Mouse (Mus musculus): Measurements from ENCODE around the gene Olfr70.

DNA sequence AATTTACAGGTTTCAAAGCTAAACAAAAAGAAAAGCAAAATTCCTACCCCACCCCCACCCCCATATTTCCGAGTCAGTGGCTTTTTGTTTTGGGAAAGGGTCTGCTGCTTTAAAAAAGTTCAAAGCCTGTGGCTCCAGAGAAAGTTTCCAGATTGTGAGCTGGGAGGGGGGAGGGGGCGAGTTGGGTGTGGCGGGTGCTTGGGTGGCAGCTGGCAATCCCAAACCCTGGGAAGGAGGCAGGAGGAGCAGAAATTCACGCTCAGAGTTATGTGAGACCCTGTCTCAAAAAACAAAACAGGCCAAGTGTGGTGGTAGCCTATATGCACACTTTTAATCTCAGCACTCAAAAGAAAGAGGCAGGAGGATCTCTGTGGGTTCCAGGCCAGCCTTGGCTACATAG, 42.0 kb upstream of the Olfr70 start:
- TF ChIP-seq CTCF (IDR thresholded peaks at IDR 0.05; ENCODE audit: borderline replicate concordance, insufficient read depth, low read depth, low read length) (no peak), POLR2A (IDR thresholded peaks at IDR 0.05; ENCODE audit: borderline replicate concordance, insufficient read depth, low read length) (no peak)

Data from cerebellum, adult 2 months (tissue).